Mouse (Mus musculus) heart, adult 2 months (tissue): ENCODE results near the gene Gas8. TPM values are rescaled to one million over a fixed set of nuclear protein-coding genes. Genes with fewer than 3 reads are reported as not detected.
"Not testable (repeated sequence)": the region's sequence is repeated elsewhere in the genome, so short reads cannot be mapped to it uniquely, and the experiment has no call there.

Source experiments
- DNase-seq, 2 experiments: peaks; one replicate each; pipeline ENCODE4 v3.0.0; 2021
- H3K27ac ChIP-seq: fragments of 200-600 bp; 2 replicates; pipeline ENCODE4 v1.8.1; 2022
- H3K27me3 ChIP-seq: fragments of 200-500 bp; 2 replicates; pipeline ENCODE4 v1.6.1; 2012; ENCODE audit warnings: mild to moderate bottlenecking, low read length, inconsistent platforms, mixed read lengths; ENCODE audit not compliant: control insufficient read depth, insufficient read depth
- H3K36me3 ChIP-seq: fragments of 200-500 bp; 2 replicates; pipeline ENCODE4 v1.6.1; 2012; ENCODE audit warnings: low read length, inconsistent platforms; ENCODE audit not compliant: control insufficient read depth, insufficient read depth
- H3K4me1 ChIP-seq: fragments of 200-500 bp; 2 replicates; pipeline ENCODE4 v1.6.1; 2011; ENCODE audit warnings: low read length; ENCODE audit not compliant: control insufficient read depth, insufficient read depth
- H3K4me3 ChIP-seq: fragments of 200-600 bp; 2 replicates; pipeline ENCODE4 v1.8.1; 2022
- H3K79me2 ChIP-seq: fragments of 200-500 bp; replicated peaks from 2 replicates; pipeline ENCODE4 v1.6.1; 2012; ENCODE audit warnings: mild to moderate bottlenecking, inconsistent platforms, low read length, moderate library complexity, mixed read lengths; ENCODE audit not compliant: control insufficient read depth, insufficient read depth
- H3K9ac ChIP-seq: fragments of 200-500 bp; 2 replicates; pipeline ENCODE4 v1.6.1; 2012; ENCODE audit warnings: low read depth, mild to moderate bottlenecking, control low read depth, inconsistent platforms, low read length, mixed read lengths
- CTCF ChIP-seq: fragments of 200-600 bp; IDR thresholded peaks from 2 replicates; pipeline ENCODE4 v1.8.1; 2022; ENCODE audit warnings: antibody characterized with exemption, mild to moderate bottlenecking, moderate library complexity
- EP300 ChIP-seq: fragments of 200-500 bp; IDR thresholded peaks from 2 replicates; pipeline ENCODE4 v1.6.1; 2011; ENCODE audit warnings: low read depth, low read length, control low read depth; ENCODE audit not compliant: insufficient read depth
- POLR2A ChIP-seq: fragments of 200-500 bp; IDR thresholded peaks from 2 replicates; pipeline ENCODE4 v1.6.1; 2011; ENCODE audit warnings: mild to moderate bottlenecking, low read depth, low read length, control low read depth; ENCODE audit not compliant: insufficient read depth
- WGBS: fragments of 180-500 bp; shearing (Covaris S2); methylation state at CpG from one replicate; pipeline ENCODE4 v1.1.7; 2018; 5-methylcytosine and 5-hydroxymethylcytosine counted together
- intact Hi-C: fragments of 180-260 bp; cut with DNase I; formaldehyde crosslinking; loops from one replicate; pipeline ENCODE4 v1.15.1; 2025
- long read RNA-seq: library from polyadenylated mRNA; stranded (forward); transcript quantifications from one replicate; pipeline ENCODE4 v2.0.0, GENCODE M21; 2021
- polyA plus RNA-seq: library from polyadenylated mRNA; depleted of rRNA; stranded (reverse); fragments of >200 nt; gene quantifications from 2 replicates; pipeline ENCODE4 v1.2.3, GENCODE M21; 2012; rRNA removed
- total RNA-seq, 2 experiments: library from RNA; stranded (reverse); gene quantifications; 2 replicates each; pipeline ENCODE4 v1.2.3; 2021

The Gas8 gene
- total RNA-seq (1 to 10 TPM; 3.6 to 4.6 TPM), polyA plus RNA-seq (3.1 and 4.0 TPM in 2 replicates)
- long read RNA-seq, partial matches to known transcripts = 0 of 5 reads
- long read RNA-seq, other reads (novel, unspliced or antisense) = 2 of 5 reads

- H3K4me3 ChIP-seq = peak within 1 kb of the TSS; percentile 92
- peak; percentile 63 for TF ChIP-seq CTCF
- TF ChIP-seq POLR2A = peak; percentile 71
- TF ChIP-seq EP300 = 0 out of 2 replicates have a peak, but pooled peaks have one; percentile 8
- peak; percentile 86 to 91 for DNase-seq
- WGBS = under 1% methylated on average over 20 of the region's 20 CpGs
- peak within 1 kb of the TSS; percentile 37; the same call in 1 of the 2 replicates for H3K27ac ChIP-seq
- H3K36me3 ChIP-seq = no peaks in the 10 kb centered on the region
- H3K9ac ChIP-seq = peak within 1 kb of the TSS; percentile 76
- no peaks in the 10 kb centered on the region for H3K79me2 ChIP-seq
- peaks cover 4% of the 10 kb centered on the region for H3K4me1 ChIP-seq
- peaks cover 8% of the 10 kb centered on the region for H3K27me3 ChIP-seq
- intact Hi-C loops = no loop called here
Measured at GRCm38 (mm10) chr8:123518667-123519066, at the start of gene Gas8. Gene Gas8 (plus strand): TSS chr8:123518834.

DNA sequence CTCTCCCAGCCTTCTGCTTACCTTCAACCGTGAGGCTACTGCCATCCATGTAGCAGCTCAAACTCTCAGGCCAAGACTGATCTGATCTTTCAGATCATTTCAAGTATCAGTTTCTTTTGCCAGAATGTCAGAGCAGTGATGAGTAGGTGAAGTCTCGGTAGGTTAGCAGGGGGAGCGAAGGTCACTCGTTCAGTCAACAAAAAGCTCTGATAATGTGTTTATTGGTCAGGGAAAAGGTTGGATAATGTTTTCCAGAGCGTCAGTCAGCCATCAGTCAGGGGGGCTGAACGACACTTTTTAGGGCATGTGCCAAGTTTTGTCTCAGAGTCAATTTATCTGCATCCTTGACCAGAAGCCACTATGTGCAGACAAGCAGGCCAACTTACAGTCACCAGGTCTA lies 45.6 kb upstream of the Gas8 start:
- H3K9ac ChIP-seq, H3K27me3 ChIP-seq, H3K27ac ChIP-seq, intact Hi-C loops, H3K36me3 ChIP-seq, DNase-seq, H3K4me1 ChIP-seq, H3K79me2 ChIP-seq, H3K4me3 ChIP-seq: not testable (repeated sequence)
- 70% methylated on average over 6 of the region's 6 CpGs for WGBS

- H3K27me3 ChIP-seq, H3K27ac ChIP-seq, H3K4me1 ChIP-seq, intact Hi-C loops, H3K36me3 ChIP-seq, H3K9ac ChIP-seq, H3K79me2 ChIP-seq, DNase-seq, H3K4me3 ChIP-seq: not testable (repeated sequence)
- 42% methylated on average over 5 of the region's 5 CpGs for WGBS
Measured at GRCm38 (mm10) chr8:123474549-123474948, 44.1 kb upstream of the Gas8 start.

DNA sequence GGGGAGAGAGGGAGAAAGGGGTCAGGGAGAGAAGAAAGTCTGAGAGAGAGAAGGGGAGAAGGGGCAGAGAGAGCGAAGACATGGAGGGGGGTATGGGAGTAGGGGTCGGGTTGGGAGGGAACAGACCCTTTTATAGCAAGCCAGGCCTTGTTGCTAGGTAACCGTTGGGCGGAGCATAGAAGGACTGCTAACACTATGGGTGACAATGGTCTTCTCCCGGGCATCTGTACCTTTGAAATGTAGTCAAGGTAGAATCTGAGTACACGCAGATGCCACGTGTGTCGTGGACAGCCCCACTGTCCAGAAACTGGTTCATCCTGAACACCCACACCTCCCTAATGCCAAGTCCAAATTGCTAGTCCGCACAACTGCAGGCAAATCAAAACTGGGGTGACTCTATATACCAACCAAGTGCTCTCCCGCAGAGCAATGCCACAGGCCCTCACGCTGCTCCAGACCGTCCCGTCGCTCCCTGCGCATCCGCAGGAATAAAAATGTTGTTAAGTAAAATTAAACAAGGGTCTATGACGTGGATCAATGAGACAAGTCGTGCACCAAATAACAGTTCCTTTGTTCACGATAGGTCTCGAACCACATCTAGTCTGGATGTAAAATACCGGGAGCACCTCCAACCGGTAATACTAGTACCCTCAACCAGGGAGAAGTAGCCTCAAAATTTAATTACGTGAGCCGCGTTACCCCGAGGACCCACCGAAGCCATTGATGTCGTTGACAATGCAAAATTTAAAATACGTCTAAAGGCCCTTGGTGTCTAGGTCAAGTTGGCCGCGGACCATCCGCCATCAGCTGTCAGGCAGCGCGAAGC lies 41.5 kb upstream of the Gas8 start:
- H3K4me1 ChIP-seq = peaks cover 9% of the 10 kb centered on the region
- peak overlapping the region; percentile 94 for H3K9ac ChIP-seq
- 14% methylated on average over 34 of the region's 34 CpGs for WGBS
- TF ChIP-seq EP300 (no peak), CTCF (no peak), POLR2A (no peak)
- no peaks in the 10 kb centered on the region for H3K36me3 ChIP-seq
- no peaks in the 10 kb centered on the region for H3K27me3 ChIP-seq
- no peaks in the 10 kb centered on the region for H3K79me2 ChIP-seq
- no peak for DNase-seq
- intact Hi-C loops = loop anchor here (5.0 kb wide), 1 partner anchor 35 kb away; no protein-coding TSS in a partner anchor
- peak overlapping the region; percentile 96 for H3K27ac ChIP-seq
- H3K4me3 ChIP-seq = peak overlapping the region; percentile 89

DNA sequence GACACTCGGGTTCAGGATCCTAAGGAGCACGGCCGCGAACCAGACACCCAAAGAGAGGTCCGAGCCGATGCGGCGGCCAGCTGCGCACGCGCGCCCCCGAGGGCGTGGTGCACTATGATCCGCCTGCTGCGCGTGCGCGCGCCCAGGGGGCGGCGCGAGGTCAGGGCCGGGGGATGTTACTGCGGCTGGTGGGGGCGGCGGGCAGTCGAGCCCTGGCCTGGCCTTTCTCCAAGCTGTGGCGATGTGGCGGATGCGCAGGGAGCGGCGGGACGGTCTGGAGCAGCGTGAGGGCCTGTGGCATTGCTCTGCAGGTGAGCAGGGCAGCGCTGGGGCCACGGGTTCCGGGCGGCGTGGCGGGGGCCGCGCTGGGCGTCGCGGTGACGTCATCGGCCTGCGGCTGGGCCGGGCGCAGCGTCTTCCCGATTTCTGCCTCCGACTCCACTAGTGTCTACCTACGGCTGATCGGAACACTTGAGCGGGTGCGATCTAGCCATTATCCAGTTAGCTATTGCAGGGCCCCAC lies 40.8 kb upstream of the Gas8 start, which contains the start of gene Afg3l1:
Gene Afg3l1 (plus strand): TSS at position 167 of the 522 bp plus-strand sequence.
- under 1% methylated on average over 57 of the region's 58 CpGs for WGBS

DNA sequence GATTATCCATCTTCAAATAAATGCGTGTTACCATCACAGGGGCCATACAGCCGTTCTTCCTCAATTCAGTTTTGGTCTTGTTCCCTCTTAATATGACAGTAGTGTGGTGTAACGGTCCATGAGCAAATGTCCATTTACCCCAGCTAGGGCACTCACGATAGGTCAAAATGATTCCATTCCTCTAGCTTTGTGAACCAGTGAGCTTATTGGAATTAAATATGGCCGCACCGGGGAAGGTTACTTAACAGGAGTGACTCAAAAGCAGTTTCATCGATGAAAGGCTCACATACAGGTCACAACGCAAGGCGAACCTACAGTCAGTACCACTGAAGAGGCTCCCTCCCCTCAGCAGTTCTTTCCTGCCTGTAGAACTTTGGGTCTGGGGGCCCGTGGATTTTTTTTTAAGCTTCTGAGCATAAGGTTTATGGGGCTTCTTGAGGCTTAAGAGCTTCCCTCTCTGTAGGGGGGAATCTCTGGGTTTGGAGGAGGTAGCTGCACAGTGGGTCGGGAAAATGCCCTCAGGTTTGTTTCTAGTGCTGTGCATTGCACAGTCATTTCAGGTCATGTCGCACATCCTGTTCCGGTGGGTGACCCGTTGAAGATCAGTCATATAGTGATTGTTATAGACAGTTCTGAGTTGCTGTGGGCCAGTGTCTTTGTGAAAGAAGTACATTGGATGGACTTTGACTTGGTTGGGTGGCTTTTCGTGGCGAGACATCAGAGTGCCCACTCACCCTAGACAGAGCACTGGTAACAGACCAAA lies 40.0 kb upstream of the Gas8 start:
- H3K27ac ChIP-seq = peak overlapping the region; percentile 96
- peak overlapping the region; percentile 89 for H3K4me3 ChIP-seq
- H3K27me3 ChIP-seq = no peaks in the 10 kb centered on the region
- intact Hi-C loops = loop anchor here (5.0 kb wide), 1 partner anchor 36 kb away; no protein-coding TSS in a partner anchor
- TF ChIP-seq CTCF (no peak), POLR2A (no peak), EP300 (no peak)
- no peak for DNase-seq
- H3K9ac ChIP-seq = peak overlapping the region; percentile 94
- peaks cover 9% of the 10 kb centered on the region for H3K4me1 ChIP-seq
- no peaks in the 10 kb centered on the region for H3K79me2 ChIP-seq
- WGBS = 27% methylated on average over 16 of the region's 16 CpGs
- H3K36me3 ChIP-seq = no peaks in the 10 kb centered on the region

More for the DNA sequence above, 40.8 kb upstream of the Gas8 start, which contains the start of gene Afg3l1:
- DNase-seq = peak; percentile 97
- Histone ChIP-seq H3K36me3 (no peaks in the 10 kb centered on the region), H3K4me3 (peak within 1 kb of the TSS; percentile 89), H3K9ac (peak within 1 kb of the TSS; percentile 94), H3K4me1 (peaks cover 9% of the 10 kb centered on the region), H3K79me2 (no peaks in the 10 kb centered on the region), H3K27ac (peak within 1 kb of the TSS; percentile 96), H3K27me3 (no peaks in the 10 kb centered on the region)
- intact Hi-C loops = loop anchor here (5.0 kb wide), 1 partner anchor 35 kb away; no protein-coding TSS in a partner anchor
- TF ChIP-seq POLR2A = peak; percentile 75
- TF ChIP-seq EP300 = peak; percentile 50; the same call in 1 of the 2 replicates
- TF ChIP-seq CTCF = no peak
